Mouse (Mus musculus) forebrain, embryonic 16.5 days (tissue): ENCODE results near the gene Pou2f1. TPM values are rescaled to one million over a fixed set of nuclear protein-coding genes. Genes with fewer than 3 reads are reported as not detected.
A peak's percentile ranks its signal among the peaks of the same experiment; 100 is the strongest.

Source experiments
- ATAC-seq: fragments of 200-750 bp; cut with Nextera tagmentation; 2 replicates; pipeline ENCODE4 v1.8.0; 2017; ENCODE audit warnings: mild to moderate bottlenecking, moderate library complexity
- H3K27ac ChIP-seq: fragments of 300-500 bp; sonication (generic); 2 replicates; pipeline ENCODE4 v1.5.1; 2014; ENCODE audit warnings: low read length, control low read depth
- H3K27me3 ChIP-seq: fragments of 300-500 bp; sonication (generic); replicated peaks from 2 replicates; pipeline ENCODE4 v1.6.1; 2014; ENCODE audit warnings: low read length; ENCODE audit not compliant: control insufficient read depth, insufficient read depth
- H3K36me3 ChIP-seq: fragments of 300-500 bp; sonication (generic); 2 replicates; pipeline ENCODE4 v1.6.1; 2014; ENCODE audit not compliant: control insufficient read depth, insufficient read depth
- H3K4me1 ChIP-seq: fragments of 300-500 bp; sonication (generic); replicated peaks from 2 replicates; pipeline ENCODE4 v1.6.1; 2014; ENCODE audit warnings: low read length; ENCODE audit not compliant: control insufficient read depth, insufficient read depth
- H3K4me2 ChIP-seq: fragments of 300-500 bp; sonication (generic); 2 replicates; pipeline ENCODE4 v1.6.1; 2014; ENCODE audit warnings: mild to moderate bottlenecking, low read length, control low read depth
- H3K4me3 ChIP-seq: fragments of 300-500 bp; sonication (generic); replicated peaks from 2 replicates; pipeline ENCODE4 v1.5.1; 2014; ENCODE audit warnings: mild to moderate bottlenecking, low read length, control low read depth
- H3K9ac ChIP-seq: fragments of 300-500 bp; sonication (generic); replicated peaks from 2 replicates; pipeline ENCODE4 v1.6.1; 2014; ENCODE audit warnings: low read depth, low read length, control low read depth
- H3K9me3 ChIP-seq: fragments of 300-500 bp; sonication (generic); 2 replicates; pipeline ENCODE4 v1.6.1; 2016; ENCODE audit warnings: low read length; ENCODE audit not compliant: control insufficient read depth
- WGBS: fragments of 180-500 bp; shearing (Covaris S2); extraction: QIAGEN DNeasy Blood & Tissue Kit; methylation state at CpG from one replicate; pipeline ENCODE4 v1.1.7; 2014; 5-methylcytosine and 5-hydroxymethylcytosine counted together
- polyA plus RNA-seq: library from polyadenylated mRNA; unstranded; fragments of >200 nt; fragmentation: Nextera tagmentation; extraction: Ambion mirVana; gene quantifications from 2 replicates; pipeline ENCODE4 v1.2.1, GENCODE M21; 2015

Gene Pou2f1
- polyA plus RNA-seq, 1 experiment from 2014 or later: 22.7 TPM

- Histone ChIP-seq H3K4me3 (no peak overlapping the region), H3K9ac (no peak overlapping the region), H3K27me3 (no peaks in the 10 kb centered on the region), H3K36me3 (no peaks in the 10 kb centered on the region), H3K4me2 (no peak overlapping the region), H3K9me3 (no peaks in the 10 kb centered on the region), H3K4me1 (no peaks in the 10 kb centered on the region), H3K27ac (no peak overlapping the region)
- ATAC-seq: no peak
- WGBS: 89% methylated on average over 8 of the region's 8 CpGs
Measured at GRCm38 (mm10) chr1:165868659-165869058, 133.8 kb downstream of the Pou2f1 start.

- H3K9ac ChIP-seq: no peak overlapping the region
- H3K4me3 ChIP-seq: no peak overlapping the region
- H3K4me2 ChIP-seq: no peak overlapping the region
- no peaks in the 10 kb centered on the region for H3K27me3 ChIP-seq
- no peak for ATAC-seq
- H3K27ac ChIP-seq: no peak overlapping the region
- peaks cover 4% of the 10 kb centered on the region; the same call in 1 of the 2 replicates for H3K4me1 ChIP-seq
- H3K36me3 ChIP-seq: no peaks in the 10 kb centered on the region
- no peaks in the 10 kb centered on the region for H3K9me3 ChIP-seq
- WGBS: 55% methylated on average over 5 of the region's 5 CpGs
Measured at GRCm38 (mm10) chr1:165866630-165867280, 135.7 kb downstream of the Pou2f1 start.

- no peak overlapping the region for H3K4me3 ChIP-seq
Measured at GRCm38 (mm10) chr1:165864864-165865795, 137.3 kb downstream of the Pou2f1 start.

GRCm38 (mm10) chr1:165862059-165862458 is 140.4 kb downstream of the Pou2f1 start:
- H3K9ac ChIP-seq: no peak overlapping the region
- H3K9me3 ChIP-seq: no peaks in the 10 kb centered on the region
- H3K27ac ChIP-seq: no peak overlapping the region
- no peaks in the 10 kb centered on the region for H3K27me3 ChIP-seq
- ATAC-seq: peak; percentile 38
- H3K4me2 ChIP-seq: no peak overlapping the region
- H3K4me3 ChIP-seq: no peak overlapping the region
- WGBS: 38% methylated on average over 7 of the region's 7 CpGs
- H3K36me3 ChIP-seq: no peaks in the 10 kb centered on the region
- H3K4me1 ChIP-seq: peaks cover 4% of the 10 kb centered on the region; the same call in 1 of the 2 replicates

More at GRCm38 (mm10) chr1:165864864-165865795, 137.3 kb downstream of the Pou2f1 start:
- no peaks in the 10 kb centered on the region for H3K36me3 ChIP-seq
- no peak for ATAC-seq
- no peak overlapping the region for H3K9ac ChIP-seq
- H3K9me3 ChIP-seq: no peaks in the 10 kb centered on the region
- H3K27ac ChIP-seq: no peak overlapping the region
- H3K4me2 ChIP-seq: no peak overlapping the region
- 56% methylated on average over 14 of the region's 14 CpGs for WGBS
- H3K4me1 ChIP-seq: peaks cover 4% of the 10 kb centered on the region; the same call in 1 of the 2 replicates
- H3K27me3 ChIP-seq: no peaks in the 10 kb centered on the region

GRCm38 (mm10) chr1:165861235-165861609 is 141.3 kb downstream of the Pou2f1 start:
- Histone ChIP-seq H3K36me3 (no peaks in the 10 kb centered on the region), H3K4me3 (no peak overlapping the region), H3K4me2 (no peak overlapping the region), H3K9me3 (no peaks in the 10 kb centered on the region), H3K27ac (no peak overlapping the region), H3K9ac (no peak overlapping the region), H3K27me3 (no peaks in the 10 kb centered on the region), H3K4me1 (peaks cover 4% of the 10 kb centered on the region; the same call in 1 of the 2 replicates)
- 69% methylated on average over 3 of the region's 3 CpGs for WGBS
- ATAC-seq: no peak

- no peak for ATAC-seq
- H3K27ac ChIP-seq: no peak overlapping the region
- no peak overlapping the region for H3K4me2 ChIP-seq
- H3K36me3 ChIP-seq: no peaks in the 10 kb centered on the region
- no peaks in the 10 kb centered on the region for H3K27me3 ChIP-seq
- H3K9me3 ChIP-seq: no peaks in the 10 kb centered on the region
- WGBS: 77% methylated on average over 9 of the region's 9 CpGs
- H3K4me3 ChIP-seq: no peak overlapping the region
- no peak overlapping the region for H3K9ac ChIP-seq
- H3K4me1 ChIP-seq: peaks cover 4% of the 10 kb centered on the region; the same call in 1 of the 2 replicates
Measured at GRCm38 (mm10) chr1:165860373-165861234, 141.9 kb downstream of the Pou2f1 start.

GRCm38 (mm10) chr1:165858356-165858755 is 144.1 kb downstream of the Pou2f1 start:
- no peaks in the 10 kb centered on the region for H3K27me3 ChIP-seq
- ATAC-seq: 0 out of 2 replicates have a peak, but pooled peaks have one; percentile 13
- H3K36me3 ChIP-seq: no peaks in the 10 kb centered on the region
- no peak overlapping the region for H3K4me3 ChIP-seq
- H3K4me2 ChIP-seq: no peak overlapping the region
- peaks cover 4% of the 10 kb centered on the region; the same call in 1 of the 2 replicates for H3K4me1 ChIP-seq
- 84% methylated on average over 5 of the region's 5 CpGs for WGBS
- H3K9me3 ChIP-seq: no peaks in the 10 kb centered on the region
- no peak overlapping the region for H3K27ac ChIP-seq
- H3K9ac ChIP-seq: no peak overlapping the region

- Histone ChIP-seq H3K4me1 (peaks cover 4% of the 10 kb centered on the region), H3K9me3 (no peaks in the 10 kb centered on the region), H3K4me3 (no peak overlapping the region), H3K4me2 (no peak overlapping the region), H3K36me3 (no peaks in the 10 kb centered on the region), H3K27me3 (no peaks in the 10 kb centered on the region), H3K9ac (no peak overlapping the region), H3K27ac (no peak overlapping the region)
- no peak for ATAC-seq
- 89% methylated on average over 11 of the region's 11 CpGs for WGBS
Measured at GRCm38 (mm10) chr1:165857279-165857678, 145.2 kb downstream of the Pou2f1 start.
